Comparison of ENCODE assay signal across 8 mouse cellular contexts in genomic region chr10:79780664-79781015, GRCm38 (mm10). TPM values are rescaled to one million over a fixed set of nuclear protein-coding genes. Genes with fewer than 3 reads are reported as not detected.
DNase-seq lines count a peak whose midpoint lies in the region; ATAC-seq and TF ChIP-seq lines count a peak whose summit lies in the region.

No protein-coding gene starts in this region.

- no peaks in the 10 kb centered on the region for H3K9me3 ChIP-seq in lung, embryonic 14.5 days (ENCODE audit: low read depth, low read length)
- no peaks in the 10 kb centered on the region for H3K9me3 ChIP-seq in hindbrain, embryonic 10.5 days
- H3K9me3 ChIP-seq in liver, postnatal 0 days (ENCODE audit: low read length), result no peaks in the 10 kb centered on the region

- ATAC-seq in lung, embryonic 14.5 days (ENCODE audit: insufficient read depth), result peak; percentile 5
- ATAC-seq in liver, postnatal 0 days, result peak; percentile 61; the same call in 1 of the 2 replicates

- H3K27ac ChIP-seq in lung, embryonic 14.5 days (ENCODE audit: low read depth), result peak overlapping the region; percentile 36; the same call in 1 of the 2 replicates
- H3K27ac ChIP-seq in hindbrain, embryonic 10.5 days, result 0 out of 2 replicates have a peak overlapping the region, but pooled peaks have one; percentile 54
- peak overlapping the region; percentile 23 for H3K27ac ChIP-seq in liver, postnatal 0 days (ENCODE audit: low read depth)
- H3K27ac ChIP-seq in small intestine, adult 2 months (ENCODE audit: insufficient read depth, low read depth, low read length), result peak overlapping the region; percentile 39

- H3K4me2 ChIP-seq in lung, embryonic 14.5 days, result peak overlapping the region; percentile 83
- peak overlapping the region; percentile 79 for H3K4me2 ChIP-seq in liver, postnatal 0 days (ENCODE audit: low read depth, low read length)

- peaks cover 17% of the 10 kb centered on the region for H3K27me3 ChIP-seq in lung, embryonic 14.5 days (ENCODE audit: insufficient read depth, low read length)
- H3K27me3 ChIP-seq in hindbrain, embryonic 10.5 days (ENCODE audit: insufficient read depth, poor library complexity, severe bottlenecking), result peaks cover 89% of the 10 kb centered on the region
- H3K27me3 ChIP-seq in liver, postnatal 0 days (ENCODE audit: insufficient read depth, low read length), result peaks cover 44% of the 10 kb centered on the region
- H3K27me3 ChIP-seq in small intestine, adult 2 months (ENCODE audit: control insufficient read depth, insufficient read depth, low read length), result no peaks in the 10 kb centered on the region

- H3K4me3 ChIP-seq in lung, embryonic 14.5 days (ENCODE audit: low read depth, low read length), result peak overlapping the region; percentile 39
- H3K4me3 ChIP-seq in hindbrain, embryonic 10.5 days, result peak overlapping the region; percentile 53
- H3K4me3 ChIP-seq in liver, postnatal 0 days (ENCODE audit: low read depth, low read length), result peak overlapping the region; percentile 49
- peak overlapping the region; percentile 58 for H3K4me3 ChIP-seq in small intestine, adult 2 months (ENCODE audit: low read depth, low read length)

- TF ChIP-seq POLR2A in small intestine, adult 2 months (IDR thresholded peaks at IDR 0.05; ENCODE audit: low read depth, low read length), result no peak

- TF ChIP-seq CTCF in lung, embryonic 14.5 days (IDR thresholded peaks at IDR 0.05; ENCODE audit: low read depth), result no peak
- no peak for TF ChIP-seq CTCF in liver, postnatal 0 days (IDR thresholded peaks at IDR 0.05; ENCODE audit: low read depth)
- no peak for TF ChIP-seq CTCF in small intestine, adult 2 months (IDR thresholded peaks at IDR 0.05; ENCODE audit: extremely low read depth, insufficient read length, insufficient replicate concordance, low read depth, low read length)

- H3K36me3 ChIP-seq in lung, embryonic 14.5 days (ENCODE audit: insufficient read depth), result no peaks in the 10 kb centered on the region
- H3K36me3 ChIP-seq in hindbrain, embryonic 10.5 days, result no peaks in the 10 kb centered on the region
- H3K36me3 ChIP-seq in liver, postnatal 0 days (replicated peaks; ENCODE audit: insufficient read depth, low read length), result no peaks in the 10 kb centered on the region
- no peaks in the 10 kb centered on the region for H3K36me3 ChIP-seq in small intestine, adult 2 months (ENCODE audit: control insufficient read depth, insufficient read depth, low read length)

- 2% methylated on average over 13 of the region's 13 CpGs for WGBS in lung, embryonic 14.5 days
- WGBS in hindbrain, embryonic 10.5 days, result 2% methylated on average over 13 of the region's 13 CpGs
- WGBS in liver, postnatal 0 days (ENCODE audit: insufficient replicate concordance), result 0% methylated on average over 13 of the region's 13 CpGs
- 1% methylated on average over 13 of the region's 13 CpGs for WGBS in small intestine, adult 2 months

- DNase-seq in lung, embryonic 14.5 days, result peak; percentile 57
- no peak for DNase-seq in lung, postnatal 25 days (ENCODE audit: low spot score)
- peak; percentile 75 for DNase-seq in c-Kit-positive CD71-positive TER-119-negative erythroid progenitor cells, embryonic 14.5 days (ENCODE audit: low read depth)
- DNase-seq in hindbrain, embryonic 10.5 days (ENCODE audit: low spot score), result no peak
- DNase-seq in liver, postnatal 0 days, result peak; percentile 81
- DNase-seq in adrenal gland, adult (ENCODE audit: inconsistent age in 2 of 2, low spot score in 1 of 2), result no peak
- no peak for DNase-seq in layer of hippocampus, postnatal 10 days (ENCODE audit: low spot score in 2 of 2)

- H3K4me1 ChIP-seq in lung, embryonic 14.5 days (ENCODE audit: insufficient read depth), result peaks cover 11% of the 10 kb centered on the region
- peaks cover 47% of the 10 kb centered on the region for H3K4me1 ChIP-seq in hindbrain, embryonic 10.5 days (replicated peaks)
- peaks cover 26% of the 10 kb centered on the region for H3K4me1 ChIP-seq in liver, postnatal 0 days (ENCODE audit: insufficient read depth)
- peaks cover 17% of the 10 kb centered on the region for H3K4me1 ChIP-seq in small intestine, adult 2 months (ENCODE audit: control insufficient read depth, insufficient read depth, insufficient read length, low read length)

- no peak overlapping the region for H3K9ac ChIP-seq in lung, embryonic 14.5 days
- no peak overlapping the region; the same call in 1 of the 2 replicates for H3K9ac ChIP-seq in liver, postnatal 0 days (replicated peaks)

- no peak for TF ChIP-seq EP300 in liver, postnatal 0 days (IDR thresholded peaks at IDR 0.05; ENCODE audit: low read depth)

RNA-seq across cellular contexts. Expression of gene Fstl3, which starts 3.6 kb away (rescaled TPM):
- 12.2 and 12.4 TPM in 2 replicates for polyA plus RNA-seq in lung, embryonic 14.5 days (2014; fragmentation: Nextera tagmentation; extraction: Ambion mirVana)
- 1.7 and 1.8 TPM in 2 replicates for polyA plus RNA-seq in hindbrain, embryonic 10.5 days (2016; fragmentation: Nextera tagmentation; extraction: Ambion mirVana)
- polyA plus RNA-seq in liver, postnatal 0 days (2015; fragmentation: Nextera tagmentation; extraction: Ambion mirVana), result 0.36 and 0.63 TPM in 2 replicates
- polyA plus RNA-seq in small intestine, adult 2 months (2012; rRNA removed), result 16.0 and 19.6 TPM in 2 replicates
- 1 to 10 TPM; 1.3 to 1.5 TPM for total RNA-seq in layer of hippocampus, postnatal 10 days (2021)

RNA-seq across cellular contexts. Expression of gene Prss57, which starts 10.1 kb away (rescaled TPM):
- 0.11 TPM in 1 of 2 replicates, not detected in the other for polyA plus RNA-seq in lung, embryonic 14.5 days (2014; fragmentation: Nextera tagmentation; extraction: Ambion mirVana)
- 0.10 TPM in 1 of 2 replicates, not detected in the other for polyA plus RNA-seq in hindbrain, embryonic 10.5 days (2016; fragmentation: Nextera tagmentation; extraction: Ambion mirVana)
- polyA plus RNA-seq in liver, postnatal 0 days (2015; fragmentation: Nextera tagmentation; extraction: Ambion mirVana), result 5.0 and 7.2 TPM in 2 replicates
- 0.24 and 0.67 TPM in 2 replicates for polyA plus RNA-seq in small intestine, adult 2 months (2012; rRNA removed)
- under 1 TPM; 0.21 to 0.31 TPM for total RNA-seq in layer of hippocampus, postnatal 10 days (2021)

RNA-seq across cellular contexts. Expression of gene Palm, which starts 12.7 kb away (rescaled TPM):
- 68.1 and 72.4 TPM in 2 replicates for polyA plus RNA-seq in lung, embryonic 14.5 days (2014; fragmentation: Nextera tagmentation; extraction: Ambion mirVana)
- polyA plus RNA-seq in hindbrain, embryonic 10.5 days (2016; fragmentation: Nextera tagmentation; extraction: Ambion mirVana), result 142 and 175 TPM in 2 replicates
- polyA plus RNA-seq in liver, postnatal 0 days (2015; fragmentation: Nextera tagmentation; extraction: Ambion mirVana), result 7.9 and 9.2 TPM in 2 replicates
- 13.0 and 24.0 TPM in 2 replicates for polyA plus RNA-seq in small intestine, adult 2 months (2012; rRNA removed)
- 100 to 1,000 TPM; 392 to 395 TPM for total RNA-seq in layer of hippocampus, postnatal 10 days (2021)

RNA-seq across cellular contexts. Expression of gene Rnf126, which starts 13.9 kb away (rescaled TPM):
- 107 and 123 TPM in 2 replicates for polyA plus RNA-seq in lung, embryonic 14.5 days (2014; fragmentation: Nextera tagmentation; extraction: Ambion mirVana)
- 124 and 136 TPM in 2 replicates for polyA plus RNA-seq in hindbrain, embryonic 10.5 days (2016; fragmentation: Nextera tagmentation; extraction: Ambion mirVana)
- polyA plus RNA-seq in liver, postnatal 0 days (2015; fragmentation: Nextera tagmentation; extraction: Ambion mirVana), result 28.2 and 34.1 TPM in 2 replicates
- polyA plus RNA-seq in small intestine, adult 2 months (2012; rRNA removed), result 130 and 222 TPM in 2 replicates
- total RNA-seq in layer of hippocampus, postnatal 10 days (2021), result 10 to 100 TPM; 90.8 to 97.7 TPM

RNA-seq across cellular contexts. Expression of gene Fgf22, which starts 25.8 kb away (rescaled TPM):
- 0.30 and 0.41 TPM in 2 replicates for polyA plus RNA-seq in lung, embryonic 14.5 days (2014; fragmentation: Nextera tagmentation; extraction: Ambion mirVana)
- polyA plus RNA-seq in hindbrain, embryonic 10.5 days (2016; fragmentation: Nextera tagmentation; extraction: Ambion mirVana), result 0.12 and 0.55 TPM in 2 replicates
- not detected in 2 replicates for polyA plus RNA-seq in liver, postnatal 0 days (2015; fragmentation: Nextera tagmentation; extraction: Ambion mirVana)
- polyA plus RNA-seq in small intestine, adult 2 months (2012; rRNA removed), result not detected in 2 replicates
- 1 to 10 TPM; 1.2 to 1.7 TPM for total RNA-seq in layer of hippocampus, postnatal 10 days (2021)

Comparison
In these comparisons a context has a peak if more than half of its experiments do, and no peak if none do; other contexts are left out.
1. DNase-seq: peak in lung, embryonic 14.5 days (single experiment), c-Kit-positive CD71-positive TER-119-negative erythroid progenitor cells, embryonic 14.5 days (single experiment) and liver, postnatal 0 days (single experiment); none in lung, postnatal 25 days (single experiment), hindbrain, embryonic 10.5 days (single experiment), adrenal gland, adult (0 of 2) and layer of hippocampus, postnatal 10 days (0 of 2).
2. Peak in every context shown above with its lines, with median percentiles within 50 percentile points of each other: H3K27ac ChIP-seq and H3K4me3 ChIP-seq.